Mouse (Mus musculus): ENCODE measurements around the gene Arhgdia. TPM values are rescaled to one million over a fixed set of nuclear protein-coding genes. Genes with fewer than 3 reads are reported as not detected.
A peak's percentile ranks its signal among the peaks of the same experiment; 100 is the strongest.

Gene Arhgdia
- polyA plus RNA-seq, 1 experiment from 2014 or later: 559 TPM

DNA sequence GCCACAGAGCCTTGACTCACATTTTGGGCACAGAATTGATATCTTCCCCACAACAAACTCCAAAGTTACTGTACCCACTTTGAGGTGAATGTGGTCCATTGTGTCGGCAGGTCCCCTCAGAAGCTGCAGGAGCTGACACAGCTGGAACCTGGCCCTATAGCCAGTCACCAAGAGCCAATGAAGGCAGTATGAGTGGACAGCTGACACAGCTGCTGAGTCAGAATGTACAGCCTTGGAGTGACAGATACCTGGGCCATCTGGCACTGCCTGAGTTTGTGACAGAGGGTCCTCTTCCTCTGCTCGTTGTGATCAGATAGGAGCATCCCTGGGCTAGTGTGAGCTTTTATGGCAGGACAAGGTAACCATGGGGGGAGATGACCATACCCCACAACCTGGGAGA lies 26.2 kb downstream of the Arhgdia start:
- Histone ChIP-seq H3K9me3 (no peaks in the 10 kb centered on the region), H3K36me3 (peaks cover 4% of the 10 kb centered on the region), H3K9ac (no peak overlapping the region), H3K4me3 (replicated peaks) (no peak overlapping the region), H3K4me2 (replicated peaks) (no peak overlapping the region), H3K27me3 (replicated peaks) (no peaks in the 10 kb centered on the region), H3K4me1 (replicated peaks) (peaks cover 3% of the 10 kb centered on the region), H3K27ac (no peak overlapping the region)
- ATAC-seq: no peak
- 68% methylated on average over 2 of the region's 2 CpGs for WGBS

DNA sequence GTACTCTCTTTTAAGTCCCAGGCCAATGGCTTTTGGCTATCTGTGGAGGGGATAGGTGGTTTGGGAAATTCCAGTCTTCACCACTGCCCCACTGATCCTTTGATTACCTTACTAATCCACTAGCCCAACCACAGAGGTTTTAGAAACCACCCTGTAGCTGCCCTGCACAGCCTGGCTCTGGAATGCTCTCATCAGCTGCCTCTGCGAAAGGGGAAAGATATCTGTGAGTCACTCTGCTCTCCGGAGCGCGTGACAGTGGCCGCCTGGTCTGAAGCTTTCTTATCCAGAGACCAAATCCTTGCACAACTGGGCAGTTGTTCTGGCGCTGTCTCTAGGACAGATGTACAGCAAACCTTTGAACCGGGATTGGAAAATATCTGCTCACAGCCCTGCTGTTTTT lies 26.6 kb downstream of the Arhgdia start:
- Histone ChIP-seq H3K4me1 (replicated peaks) (peaks cover 6% of the 10 kb centered on the region), H3K27ac (0 out of 2 replicates have a peak overlapping the region, but pooled peaks have one; percentile 7), H3K4me3 (replicated peaks) (no peak overlapping the region), H3K27me3 (replicated peaks) (no peaks in the 10 kb centered on the region), H3K9ac (no peak overlapping the region), H3K36me3 (peaks cover under 1% of the 10 kb centered on the region; the same call in 1 of the 2 replicates), H3K9me3 (no peaks in the 10 kb centered on the region), H3K4me2 (replicated peaks) (no peak overlapping the region)
- 80% methylated on average over 7 of the region's 7 CpGs for WGBS
- peak; percentile 39; the same call in 1 of the 2 replicates for ATAC-seq

DNA sequence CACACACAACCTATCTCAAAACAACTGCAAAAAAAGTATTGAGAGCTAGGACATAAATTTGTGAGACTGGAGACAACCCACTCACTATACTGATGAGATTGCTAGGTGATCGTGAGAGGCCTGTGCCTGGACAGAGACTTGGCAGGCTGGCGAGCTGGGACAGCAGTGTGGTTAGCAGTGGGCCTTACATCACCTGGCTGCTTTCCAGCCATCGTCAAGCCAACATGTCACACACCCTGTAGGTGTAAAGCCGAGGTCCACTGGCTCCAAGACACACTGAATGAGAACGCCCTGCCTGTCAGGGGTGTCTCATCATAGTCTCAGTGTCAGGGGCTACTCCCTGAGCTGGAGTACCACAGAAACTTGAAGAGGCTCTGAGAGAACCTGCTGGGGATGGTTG lies 28.7 kb downstream of the Arhgdia start:
- ATAC-seq: no peak
- Histone ChIP-seq H3K4me3 (replicated peaks) (no peak overlapping the region), H3K36me3 (no peaks in the 10 kb centered on the region), H3K4me2 (replicated peaks) (no peak overlapping the region), H3K9ac (no peak overlapping the region), H3K27ac (no peak overlapping the region), H3K4me1 (replicated peaks) (peaks cover 17% of the 10 kb centered on the region), H3K9me3 (no peaks in the 10 kb centered on the region), H3K27me3 (replicated peaks) (no peaks in the 10 kb centered on the region)
- WGBS: 75% methylated on average over 5 of the region's 5 CpGs

DNA sequence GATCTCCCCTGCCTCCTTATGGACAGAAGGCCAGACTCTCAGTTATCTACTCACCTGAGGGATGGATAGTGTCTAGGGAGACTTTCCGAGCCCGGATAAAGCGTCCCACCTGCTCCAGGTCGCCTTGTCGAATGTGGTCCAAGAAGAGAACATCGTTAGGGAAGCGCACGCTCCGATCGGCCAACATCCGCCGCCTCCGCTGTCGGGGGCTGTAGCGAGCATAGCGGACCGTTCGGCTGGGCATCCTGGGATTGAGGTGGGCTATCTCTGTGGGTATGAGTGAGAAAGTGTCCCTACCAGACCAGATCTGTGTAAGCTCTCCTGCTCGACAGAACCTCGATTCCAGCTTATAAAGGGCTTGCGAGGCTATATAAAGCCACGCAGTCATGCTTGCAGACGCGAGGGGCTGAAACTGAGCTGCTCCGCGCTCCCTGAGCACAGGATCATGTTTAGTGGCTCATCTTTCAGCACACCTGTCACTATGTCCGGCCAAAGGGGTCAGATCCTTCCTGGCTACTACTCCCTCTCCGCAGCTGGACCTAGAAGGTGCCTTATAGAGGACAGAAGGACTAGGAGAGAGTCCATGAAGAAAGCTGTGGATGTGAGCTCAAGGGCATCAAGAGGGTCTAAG lies 30.5 kb downstream of the Arhgdia start, which contains the start of gene Ppp1r27:
Gene Ppp1r27, minus strand, starts transcription at position 323 of the 631 bp plus-strand sequence.
- no peaks in the 10 kb centered on the region for H3K36me3 ChIP-seq
- no peaks in the 10 kb centered on the region for H3K27me3 ChIP-seq (replicated peaks)
- H3K4me3 ChIP-seq (replicated peaks): peak within 1 kb of the TSS; percentile 90
- H3K9ac ChIP-seq: peak within 1 kb of the TSS; percentile 60
- no peak for ATAC-seq
- no peaks in the 10 kb centered on the region for H3K9me3 ChIP-seq
- 93% methylated on average over 28 of the region's 28 CpGs for WGBS
- H3K27ac ChIP-seq: peak within 1 kb of the TSS; percentile 65; the same call in 1 of the 2 replicates
- peak within 1 kb of the TSS; percentile 80 for H3K4me2 ChIP-seq (replicated peaks)
- peaks cover 25% of the 10 kb centered on the region for H3K4me1 ChIP-seq (replicated peaks)

DNA sequence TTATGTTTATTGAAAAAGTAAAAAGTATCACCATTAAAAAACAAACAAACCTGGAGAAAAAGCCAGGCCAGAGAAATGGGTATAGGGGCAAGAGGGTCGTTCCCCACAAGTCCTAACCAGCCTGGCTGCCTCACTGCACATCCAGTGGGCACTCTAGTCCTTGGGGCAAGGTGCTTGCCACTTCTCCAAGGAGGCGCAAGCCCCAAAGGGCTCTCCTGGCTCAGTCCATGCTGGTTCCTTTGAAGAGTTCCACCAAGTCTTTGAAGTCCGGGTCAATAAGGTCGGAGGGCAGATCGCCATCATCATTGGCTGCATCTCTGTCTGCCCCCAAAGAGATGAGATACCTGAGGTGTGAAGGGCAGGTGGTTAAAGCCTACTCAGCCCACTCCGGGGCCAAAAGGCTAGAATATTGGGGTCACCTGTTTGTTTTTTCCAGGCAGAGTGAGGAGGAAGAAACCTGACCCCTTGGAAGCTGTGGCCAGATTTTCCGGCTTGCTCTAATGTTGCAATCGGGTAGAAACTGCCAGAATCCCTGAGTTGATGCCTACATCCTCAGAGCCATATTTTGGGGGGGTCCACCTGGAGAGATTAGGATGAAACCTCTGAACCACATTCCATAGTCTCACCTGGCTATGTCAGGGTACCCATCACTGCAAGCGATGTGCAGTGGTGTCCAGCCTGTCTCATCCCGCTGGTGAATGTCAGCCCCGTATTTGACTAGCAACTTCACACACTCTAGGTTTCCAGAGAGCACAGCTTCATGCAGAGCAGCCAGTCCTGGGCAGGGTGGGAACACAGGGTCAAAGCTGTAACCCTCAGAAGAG lies 31.2 kb downstream of the Arhgdia start:
- ATAC-seq: no peak

DNA sequence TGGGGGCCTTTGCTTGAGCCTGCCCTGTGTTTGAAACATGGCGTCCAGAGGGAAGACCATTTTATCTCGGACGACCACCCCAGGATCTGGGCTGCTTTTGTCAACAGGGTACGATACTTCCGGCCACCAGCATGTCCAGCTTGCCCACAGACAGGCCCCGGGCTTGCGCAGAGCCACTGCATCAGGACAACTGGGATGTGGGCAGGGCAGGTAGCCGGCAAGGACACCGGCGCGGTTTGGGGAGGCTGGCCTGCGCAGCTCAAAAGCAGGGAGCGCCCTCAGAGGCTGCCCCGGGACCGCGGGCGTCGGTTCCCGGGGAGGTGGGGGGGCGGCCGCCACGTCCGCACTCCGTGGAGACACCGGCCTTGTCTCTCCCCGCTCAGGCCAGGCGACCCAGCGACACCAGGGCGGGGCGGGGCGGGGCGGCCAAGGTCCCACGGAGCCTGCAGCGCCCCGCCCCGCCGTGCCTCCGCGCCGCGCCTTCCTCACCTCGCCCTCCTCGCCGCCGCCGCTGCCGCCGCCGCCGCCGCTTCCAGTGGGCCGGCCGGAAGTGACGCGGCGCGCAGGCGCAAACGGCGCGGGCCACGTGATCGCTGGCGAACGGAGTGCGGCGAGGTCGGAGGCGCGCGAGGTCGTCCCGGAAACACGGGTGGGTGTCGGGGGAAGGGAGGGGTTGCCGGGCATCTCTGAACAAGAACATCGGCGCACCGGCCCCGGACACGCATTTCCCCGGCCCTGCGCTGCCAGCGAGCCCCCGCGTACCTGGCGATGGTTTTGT lies 32.1 kb downstream of the Arhgdia start, which contains the start of gene Mcrip1:
Gene Mcrip1, minus strand, starts transcription at position 560 of the 778 bp plus-strand sequence.
- no peaks in the 10 kb centered on the region for H3K27me3 ChIP-seq (replicated peaks)
- H3K4me1 ChIP-seq (replicated peaks): peaks cover 26% of the 10 kb centered on the region
- peak within 1 kb of the TSS; percentile 95 for H3K27ac ChIP-seq
- peaks cover 6% of the 10 kb centered on the region; the same call in 1 of the 2 replicates for H3K36me3 ChIP-seq
- no peaks in the 10 kb centered on the region for H3K9me3 ChIP-seq
- ATAC-seq: peak; percentile 90
- peak within 1 kb of the TSS; percentile 97 for H3K9ac ChIP-seq
- H3K4me3 ChIP-seq (replicated peaks): peak within 1 kb of the TSS; percentile 90
- under 1% methylated on average over 83 of the region's 87 CpGs for WGBS
- H3K4me2 ChIP-seq (replicated peaks): peak within 1 kb of the TSS; percentile 80

More for the DNA sequence above, 31.2 kb downstream of the Arhgdia start:
- H3K4me2 ChIP-seq (replicated peaks): peak overlapping the region; percentile 80
- H3K36me3 ChIP-seq: no peaks in the 10 kb centered on the region
- peak overlapping the region; percentile 60 for H3K9ac ChIP-seq
- H3K27ac ChIP-seq: peak overlapping the region; percentile 65; the same call in 1 of the 2 replicates
- peak overlapping the region; percentile 90 for H3K4me3 ChIP-seq (replicated peaks)
- peaks cover 26% of the 10 kb centered on the region for H3K4me1 ChIP-seq (replicated peaks)
- no peaks in the 10 kb centered on the region for H3K9me3 ChIP-seq
- H3K27me3 ChIP-seq (replicated peaks): no peaks in the 10 kb centered on the region
- WGBS: 62% methylated on average over 11 of the region's 11 CpGs

DNA sequence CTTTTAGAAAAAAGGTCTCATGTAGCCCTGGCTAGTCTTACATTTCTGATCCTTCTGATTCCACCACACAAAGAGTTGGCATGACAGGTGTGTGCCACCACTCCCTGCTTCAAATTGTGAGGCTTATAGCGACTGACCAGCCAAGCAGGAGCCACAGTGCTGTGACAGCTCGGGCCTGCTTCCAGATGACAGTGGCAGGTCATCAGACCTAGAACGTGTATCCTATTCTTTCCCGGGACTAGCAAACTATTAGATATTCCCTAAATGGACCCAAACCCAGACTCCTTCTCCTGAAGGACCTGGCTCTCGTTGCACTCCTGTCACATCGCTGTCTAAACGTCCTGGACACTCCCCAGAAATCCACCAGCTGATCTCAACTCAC lies 32.6 kb downstream of the Arhgdia start:
- Histone ChIP-seq H3K4me2 (replicated peaks) (peak overlapping the region; percentile 80), H3K36me3 (peaks cover 11% of the 10 kb centered on the region; the same call in 1 of the 2 replicates), H3K9me3 (no peaks in the 10 kb centered on the region), H3K27ac (peak overlapping the region; percentile 95), H3K4me1 (replicated peaks) (peaks cover 26% of the 10 kb centered on the region), H3K4me3 (replicated peaks) (peak overlapping the region; percentile 90), H3K9ac (peak overlapping the region; percentile 97), H3K27me3 (replicated peaks) (no peaks in the 10 kb centered on the region)
- no peak for ATAC-seq
- 16% methylated on average over 7 of the region's 7 CpGs for WGBS

DNA sequence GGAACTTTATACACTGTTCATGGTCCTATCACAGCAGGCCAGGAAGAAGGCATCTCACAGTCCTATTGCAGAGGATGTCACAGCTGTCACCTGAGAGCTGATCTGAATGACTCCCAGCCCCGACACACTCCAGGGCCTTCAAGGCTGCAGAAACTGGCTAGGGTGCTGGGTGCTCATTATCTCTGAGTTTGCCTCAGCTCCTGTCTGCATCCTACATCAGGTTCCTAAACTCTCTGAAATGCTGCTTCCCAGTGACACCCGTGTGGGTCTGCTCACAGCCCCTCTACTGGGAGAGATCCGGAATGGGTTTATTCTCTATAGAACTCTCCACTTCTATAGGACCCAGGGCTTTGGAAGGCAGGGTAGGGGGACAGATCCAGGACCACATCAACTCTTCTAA lies 33.2 kb downstream of the Arhgdia start:
- 85% methylated on average over 3 of the region's 3 CpGs for WGBS
- Histone ChIP-seq H3K36me3 (peaks cover 14% of the 10 kb centered on the region; the same call in 1 of the 2 replicates), H3K9ac (peak overlapping the region; percentile 97), H3K4me3 (replicated peaks) (peak overlapping the region; percentile 90), H3K4me2 (replicated peaks) (peak overlapping the region; percentile 80), H3K9me3 (no peaks in the 10 kb centered on the region), H3K27me3 (replicated peaks) (no peaks in the 10 kb centered on the region), H3K4me1 (replicated peaks) (peaks cover 26% of the 10 kb centered on the region), H3K27ac (peak overlapping the region; percentile 95; the same call in 1 of the 2 replicates)
- no peak for ATAC-seq

DNA sequence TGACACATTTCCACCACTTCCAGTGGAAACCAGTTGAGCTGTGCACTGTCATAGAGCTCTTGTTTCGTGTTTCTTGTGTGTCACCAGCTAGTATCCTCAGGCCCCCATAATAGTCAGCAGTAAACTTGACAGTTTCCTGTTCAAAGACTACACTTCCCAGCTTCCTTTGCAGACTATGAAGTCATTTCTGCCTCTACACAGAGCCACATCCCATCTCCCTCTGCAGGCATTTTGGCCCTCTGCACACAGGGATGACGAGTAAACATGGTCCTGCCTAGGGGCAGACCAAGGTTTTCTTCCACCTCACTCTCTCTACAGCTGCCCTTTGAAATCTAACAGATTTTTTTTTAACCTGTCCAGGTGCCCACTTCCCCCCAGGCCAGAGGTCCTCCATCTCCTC lies 34.0 kb downstream of the Arhgdia start:
- WGBS: 62% methylated on average over 2 of the region's 2 CpGs
- Histone ChIP-seq H3K4me2 (replicated peaks) (no peak overlapping the region), H3K4me1 (replicated peaks) (peaks cover 27% of the 10 kb centered on the region), H3K36me3 (peaks cover 21% of the 10 kb centered on the region), H3K4me3 (replicated peaks) (no peak overlapping the region), H3K27me3 (replicated peaks) (no peaks in the 10 kb centered on the region), H3K27ac (0 out of 2 replicates have a peak overlapping the region, but pooled peaks have one; percentile 28), H3K9me3 (no peaks in the 10 kb centered on the region), H3K9ac (no peak overlapping the region)
- ATAC-seq: no peak

DNA sequence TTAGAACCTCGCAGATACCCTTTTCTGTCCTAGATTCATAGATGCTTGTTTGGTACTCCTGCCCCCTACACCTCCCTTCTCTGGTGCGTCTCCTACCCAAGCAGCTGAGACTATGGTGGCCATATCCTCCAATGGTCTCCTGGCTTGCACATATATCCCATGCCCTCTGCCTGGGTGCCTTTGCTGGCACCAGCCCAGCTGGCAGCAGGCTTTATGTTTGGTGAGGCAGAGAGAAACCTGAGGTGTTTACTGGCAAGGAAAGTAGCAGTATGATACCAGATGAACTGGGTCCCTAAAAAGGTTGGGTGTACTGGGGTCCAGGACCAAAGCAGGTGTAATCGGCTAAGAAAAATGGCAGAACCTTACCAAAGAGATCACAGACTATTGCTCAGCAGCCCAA lies 35.5 kb downstream of the Arhgdia start:
- 95% methylated on average over 3 of the region's 3 CpGs for WGBS
- no peaks in the 10 kb centered on the region for H3K9me3 ChIP-seq
- ATAC-seq: no peak
- H3K36me3 ChIP-seq: peaks cover 21% of the 10 kb centered on the region
- peaks cover 32% of the 10 kb centered on the region for H3K4me1 ChIP-seq (replicated peaks)
- no peak overlapping the region for H3K27ac ChIP-seq
- no peak overlapping the region for H3K9ac ChIP-seq
- H3K27me3 ChIP-seq (replicated peaks): no peaks in the 10 kb centered on the region
- no peak overlapping the region for H3K4me2 ChIP-seq (replicated peaks)
- H3K4me3 ChIP-seq (replicated peaks): no peak overlapping the region

DNA sequence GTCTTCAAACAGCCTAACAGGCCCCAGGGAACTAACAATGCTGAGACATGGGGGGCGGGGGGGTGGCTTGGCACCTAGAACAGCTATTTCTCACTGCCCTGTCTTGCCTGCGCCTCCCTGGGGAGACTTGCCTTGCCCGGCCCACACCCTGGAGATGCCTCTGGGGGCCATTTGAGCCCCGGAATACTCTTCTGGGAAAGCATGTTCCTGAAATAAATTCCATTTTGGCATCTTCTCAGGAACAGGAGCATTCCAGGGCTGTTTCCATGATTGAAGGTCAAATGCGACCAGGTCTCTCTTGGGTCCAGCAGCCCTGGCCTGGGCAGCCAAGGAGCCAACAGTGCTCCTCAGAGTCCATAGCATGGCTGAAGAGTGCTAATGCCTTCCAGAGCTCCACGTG lies 39.0 kb downstream of the Arhgdia start:
- Histone ChIP-seq H3K36me3 (peaks cover 21% of the 10 kb centered on the region), H3K4me1 (replicated peaks) (peaks cover 34% of the 10 kb centered on the region), H3K9ac (no peak overlapping the region), H3K9me3 (no peaks in the 10 kb centered on the region), H3K4me2 (replicated peaks) (no peak overlapping the region), H3K27ac (no peak overlapping the region), H3K4me3 (replicated peaks) (no peak overlapping the region), H3K27me3 (replicated peaks) (no peaks in the 10 kb centered on the region)
- WGBS: 85% methylated on average over 6 of the region's 6 CpGs
- no peak for ATAC-seq

DNA sequence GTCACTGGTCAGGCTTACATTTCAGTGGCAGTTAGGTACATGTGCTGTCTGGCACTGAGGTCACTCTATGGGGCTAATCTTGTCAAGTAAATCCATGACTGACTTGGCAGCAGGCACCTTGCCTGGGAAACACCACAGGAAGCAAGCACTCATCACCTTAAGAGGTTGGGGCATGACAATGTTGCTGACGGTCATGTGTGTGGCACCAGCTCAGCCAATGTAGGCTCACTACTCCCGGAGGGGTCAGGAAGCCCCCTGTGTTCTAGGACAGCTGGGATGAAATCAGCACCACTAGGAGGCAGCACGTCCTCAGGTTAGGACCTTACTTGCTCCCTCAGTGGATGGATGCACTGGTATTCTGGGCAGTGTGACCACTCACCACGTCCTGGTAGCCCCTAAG lies 39.5 kb downstream of the Arhgdia start:
- H3K4me1 ChIP-seq (replicated peaks): peaks cover 32% of the 10 kb centered on the region
- H3K27me3 ChIP-seq (replicated peaks): no peaks in the 10 kb centered on the region
- H3K9ac ChIP-seq: no peak overlapping the region
- H3K4me2 ChIP-seq (replicated peaks): no peak overlapping the region
- no peaks in the 10 kb centered on the region for H3K9me3 ChIP-seq
- WGBS: 51% methylated on average over 4 of the region's 4 CpGs
- H3K4me3 ChIP-seq (replicated peaks): no peak overlapping the region
- peaks cover 21% of the 10 kb centered on the region for H3K36me3 ChIP-seq
- H3K27ac ChIP-seq: no peak overlapping the region
- no peak for ATAC-seq

All from intestine, embryonic 15.5 days (tissue).